In the genomic region with DNA sequence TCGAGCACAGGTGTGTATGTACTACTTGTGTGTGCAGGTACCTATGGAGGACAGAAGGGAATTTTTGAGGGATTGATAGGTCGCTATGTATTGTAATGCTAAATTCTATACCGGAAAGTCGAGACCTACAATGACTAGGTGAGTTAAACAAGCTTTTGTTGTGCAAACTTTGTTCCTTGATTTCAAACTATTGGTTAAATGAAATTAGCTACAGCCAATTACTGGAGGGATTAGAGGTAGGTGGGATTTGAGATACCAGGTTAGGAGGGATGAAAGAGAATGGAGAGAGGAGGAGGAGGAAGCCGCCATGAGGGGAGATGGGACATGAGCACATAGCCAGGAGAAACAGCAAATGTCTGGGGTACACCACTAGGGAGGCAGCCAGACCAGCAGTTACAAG, we compare ENCODE assay signal across 25 mouse cellular contexts. TPM values are rescaled to one million over a fixed set of nuclear protein-coding genes. Genes with fewer than 3 reads are reported as not detected.
DNase-seq lines count a peak whose midpoint lies in the region; ATAC-seq lines count a peak whose summit lies in the region.
"Had no signal": no experiment of that assay in that cellular context is flagged by ENCODE, and none has a peak within 500 bp of the region (broad histone marks: within the 10 kb centered on the region; RNA-seq: fewer than 3 reads in every experiment).

No protein-coding gene starts in this region.

- H3K4me1 ChIP-seq in hindbrain, embryonic 11.5 days (replicated peaks; ENCODE audit: control insufficient read depth, insufficient read depth, low read length), result peaks cover 2% of the 10 kb centered on the region; the same call in 1 of the 2 replicates

- no peaks in the 10 kb centered on the region for H3K27me3 ChIP-seq in hindbrain, embryonic 11.5 days (ENCODE audit: control insufficient read depth, insufficient read depth, low read length)
- H3K27me3 ChIP-seq: CH12.LX; forebrain, embryonic 13.5 days; forebrain, embryonic 15.5 days; Patski had no signal

- DNase-seq in heart, adult 11 months, result peak; percentile 30
- no peak for DNase-seq in heart, adult 9 months (ENCODE audit: low spot score in 2 of 2)
- DNase-seq in ES-CJ7 (ENCODE audit: low read depth, low spot score), result peak; percentile 93
- DNase-seq in R1 (ENCODE audit: low read depth, low spot score), result peak; percentile 96
- DNase-seq in right cerebral cortex, adult 2 months (ENCODE audit: low spot score in 2 of 2), result no peak
- DNase-seq in gastrocnemius, postnatal 10 days, result no peak
- no peak for DNase-seq in hindbrain, embryonic 11.5 days (ENCODE audit: low spot score)
- DNase-seq: adrenal gland, adult 8-10 months; adrenal gland, postnatal 14 days; adrenal gland, postnatal 36 days; B cell, adult 2 months; cerebellum, adult 11-12 months; cerebellum, adult 2 months; cerebellum, adult 9-10 months; cerebellum, postnatal 10 days; cerebellum, postnatal 25 days had no signal

- H3K36me3 ChIP-seq in hindbrain, embryonic 11.5 days (ENCODE audit: control insufficient read depth, insufficient read depth, low read length), result no peaks in the 10 kb centered on the region
- H3K36me3 ChIP-seq: embryonic facial prominence, embryonic 10.5 days; embryonic facial prominence, embryonic 12.5 days; forebrain, embryonic 15.5 days had no signal

- 74% methylated on average over 5 of the region's 5 CpGs for WGBS in hindbrain, embryonic 11.5 days

- H3K27ac ChIP-seq in hindbrain, embryonic 11.5 days (ENCODE audit: low read depth, low read length), result no peak overlapping the region
- H3K27ac ChIP-seq: embryonic facial prominence, embryonic 10.5 days; embryonic facial prominence, embryonic 12.5 days; forebrain, embryonic 13.5 days; forebrain, embryonic 15.5 days had no signal

- H3K4me3 ChIP-seq in hindbrain, embryonic 11.5 days (ENCODE audit: low read depth, low read length), result no peak overlapping the region
- H3K4me3 ChIP-seq: embryonic facial prominence, embryonic 10.5 days; embryonic facial prominence, embryonic 12.5 days; forebrain, embryonic 13.5 days; forebrain, embryonic 15.5 days had no signal

- no peak overlapping the region for H3K9ac ChIP-seq in hindbrain, embryonic 11.5 days (ENCODE audit: low read depth, low read length)
- H3K9ac ChIP-seq: embryonic facial prominence, embryonic 12.5 days; forebrain, embryonic 13.5 days; forebrain, embryonic 15.5 days had no signal

- no peaks in the 10 kb centered on the region for H3K9me3 ChIP-seq in hindbrain, embryonic 11.5 days (ENCODE audit: control insufficient read depth, low read length)
- H3K9me3 ChIP-seq: embryonic facial prominence, embryonic 10.5 days; embryonic facial prominence, embryonic 12.5 days; forebrain, embryonic 13.5 days; forebrain, embryonic 15.5 days; G1E had no signal

- H3K4me2 ChIP-seq in hindbrain, embryonic 11.5 days (replicated peaks; ENCODE audit: low read depth, low read length), result no peak overlapping the region
- H3K4me2 ChIP-seq: embryonic facial prominence, embryonic 12.5 days; forebrain, embryonic 13.5 days; forebrain, embryonic 15.5 days had no signal

- no peak for ATAC-seq in hindbrain, embryonic 11.5 days (ENCODE audit: low FRiP score)
- ATAC-seq: activated CD4-positive, CD25-positive, alpha-beta regulatory T cell, adult 4 months; CD4-positive, CD25-positive, alpha-beta regulatory T cell, adult 4 months; forebrain, embryonic 13.5 days; forebrain, embryonic 15.5 days; Patski had no signal

RNA-seq across cellular contexts. Expression of a gene that starts 2.9 kb away (rescaled TPM):
- total RNA-seq in gastrocnemius, postnatal 10 days (2021), result 10 to 100 TPM; 10.5 to 11.6 TPM
- 13.8 and 14.4 TPM in 2 replicates for polyA plus RNA-seq in hindbrain, embryonic 11.5 days (2014; fragmentation: Nextera tagmentation; extraction: Ambion mirVana)

RNA-seq across cellular contexts. Expression of a gene that starts 8.6 kb away (rescaled TPM):
- total RNA-seq in gastrocnemius, postnatal 10 days (2021), result 10 to 100 TPM; 45.4 to 58.1 TPM
- 147 and 158 TPM in 2 replicates for polyA plus RNA-seq in hindbrain, embryonic 11.5 days (2014; fragmentation: Nextera tagmentation; extraction: Ambion mirVana)

RNA-seq across cellular contexts. Expression of a gene that starts 49.5 kb away (rescaled TPM):
- 100 to 1,000 TPM; 194 to 201 TPM for total RNA-seq in gastrocnemius, postnatal 10 days (2021)
- 27.9 and 35.2 TPM in 2 replicates for polyA plus RNA-seq in hindbrain, embryonic 11.5 days (2014; fragmentation: Nextera tagmentation; extraction: Ambion mirVana)

Comparison
In these comparisons a context has a peak if more than half of its experiments do, and no peak if none do; other contexts are left out.
1. DNase-seq: peak in heart, adult 11 months (single experiment), ES-CJ7 (single experiment) and R1 (single experiment); none in heart, adult 9 months (0 of 2), right cerebral cortex, adult 2 months (0 of 2), gastrocnemius, postnatal 10 days (single experiment) and hindbrain, embryonic 11.5 days (single experiment).